Mouse (Mus musculus): ENCODE results near the gene Itpripl1.
"Not testable (repeated sequence)": the region's sequence is repeated elsewhere in the genome, so short reads cannot be mapped to it uniquely, and the experiment has no call there.

The Itpripl1 gene

GRCm38 (mm10) chr2:127143158-127144063, at the start of gene Itpripl1:
TSS of gene Itpripl1 (minus strand) at chr2:127143442.
- peak; percentile 16 to 24 for DNase-seq (ENCODE audit: low spot score in 2 of 2)

GRCm38 (mm10) chr2:127189574-127189973, 46.3 kb upstream of the Itpripl1 start:
- DNase-seq (ENCODE audit: low spot score in 2 of 2), result no peak

GRCm38 (mm10) chr2:127182598-127183381, 39.5 kb upstream of the Itpripl1 start:
- peak; percentile 79 to 88 for DNase-seq (ENCODE audit: low spot score in 2 of 2)

GRCm38 (mm10) chr2:127166261-127166660, 23.0 kb upstream of the Itpripl1 start:
- DNase-seq (ENCODE audit: low spot score in 2 of 2), result peak in 1 of 2 experiments; percentile 51

- no peak for DNase-seq (ENCODE audit: low spot score in 2 of 2)
Measured at GRCm38 (mm10) chr2:127165675-127166074, 22.4 kb upstream of the Itpripl1 start.

- no peak for DNase-seq (ENCODE audit: low spot score in 2 of 2)
Measured at GRCm38 (mm10) chr2:127145699-127146098, 2.5 kb upstream of the Itpripl1 start.

GRCm38 (mm10) chr2:127142577-127143157, 575 bp downstream of the Itpripl1 start:
- DNase-seq (ENCODE audit: low spot score in 2 of 2), result no peak

GRCm38 (mm10) chr2:127142031-127142430, 1.2 kb downstream of the Itpripl1 start:
- no peak for DNase-seq (ENCODE audit: low spot score in 2 of 2)

- peak in 1 of 2 experiments; percentile 9 for DNase-seq (ENCODE audit: low spot score in 2 of 2)
Measured at GRCm38 (mm10) chr2:127140011-127140410, 3.2 kb downstream of the Itpripl1 start.

GRCm38 (mm10) chr2:127139605-127140004, 3.6 kb downstream of the Itpripl1 start:
- no peak for DNase-seq (ENCODE audit: low spot score in 2 of 2)

- no peak for DNase-seq (ENCODE audit: low spot score in 2 of 2)
Measured at GRCm38 (mm10) chr2:127139094-127139493, 4.1 kb downstream of the Itpripl1 start.

- no peak for DNase-seq (ENCODE audit: low spot score in 2 of 2)
Measured at GRCm38 (mm10) chr2:127138449-127138848, 4.8 kb downstream of the Itpripl1 start.

GRCm38 (mm10) chr2:127137838-127138420, 5.3 kb downstream of the Itpripl1 start:
- DNase-seq (ENCODE audit: low spot score in 2 of 2), result no peak

GRCm38 (mm10) chr2:127136979-127137378, 6.3 kb downstream of the Itpripl1 start:
- DNase-seq (ENCODE audit: low spot score in 2 of 2), result no peak

- DNase-seq (ENCODE audit: low spot score in 2 of 2), result not testable (repeated sequence)
Measured at GRCm38 (mm10) chr2:127135255-127135654, 8.0 kb downstream of the Itpripl1 start.

GRCm38 (mm10) chr2:127133621-127134461, 9.4 kb downstream of the Itpripl1 start, which contains the start of gene Ncaph:
TSS of gene Ncaph (minus strand) at chr2:127133954.
- peak; percentile 90 to 93 for DNase-seq (ENCODE audit: low spot score in 2 of 2)

GRCm38 (mm10) chr2:127131353-127131752, 11.9 kb downstream of the Itpripl1 start:
- no peak for DNase-seq (ENCODE audit: low spot score in 2 of 2)

- no peak for DNase-seq (ENCODE audit: low spot score in 2 of 2)
Measured at GRCm38 (mm10) chr2:127128926-127129325, 14.3 kb downstream of the Itpripl1 start.

GRCm38 (mm10) chr2:127121591-127122235, 21.5 kb downstream of the Itpripl1 start:
- no peak for DNase-seq (ENCODE audit: low spot score in 2 of 2)

- DNase-seq (ENCODE audit: low spot score in 2 of 2), result no peak
Measured at GRCm38 (mm10) chr2:127108986-127109385, 34.3 kb downstream of the Itpripl1 start.
